Mouse (Mus musculus) layer of hippocampus, adult 9-10 months (tissue): ENCODE measurements around the gene Fbxo36.

Experiments
- DNase-seq: peaks from one replicate; pipeline ENCODE4 v3.0.0; 2022; ENCODE audit warnings: low spot score

Fbxo36 gene

DNA sequence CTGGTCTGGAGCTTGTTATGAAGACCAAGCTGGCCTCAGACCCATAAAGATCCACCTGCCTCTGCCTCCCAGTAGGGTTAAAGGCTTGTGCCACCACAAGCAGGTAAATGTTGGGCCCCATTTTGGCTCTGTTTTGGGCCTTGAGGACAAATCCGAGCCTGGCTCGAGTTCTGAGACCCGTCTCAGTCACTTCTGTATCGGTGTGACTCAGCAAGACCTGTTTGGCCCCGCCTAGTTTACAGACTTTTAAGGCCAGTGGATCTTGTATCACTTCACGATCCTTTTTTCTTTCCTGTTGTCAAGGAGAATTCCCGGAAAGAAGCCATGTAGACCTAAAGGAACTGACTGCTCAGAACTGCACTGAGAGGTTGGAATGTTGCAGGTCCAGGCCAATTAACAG, 50.9 kb downstream of the Fbxo36 start:
- DNase-seq: no peak

DNA sequence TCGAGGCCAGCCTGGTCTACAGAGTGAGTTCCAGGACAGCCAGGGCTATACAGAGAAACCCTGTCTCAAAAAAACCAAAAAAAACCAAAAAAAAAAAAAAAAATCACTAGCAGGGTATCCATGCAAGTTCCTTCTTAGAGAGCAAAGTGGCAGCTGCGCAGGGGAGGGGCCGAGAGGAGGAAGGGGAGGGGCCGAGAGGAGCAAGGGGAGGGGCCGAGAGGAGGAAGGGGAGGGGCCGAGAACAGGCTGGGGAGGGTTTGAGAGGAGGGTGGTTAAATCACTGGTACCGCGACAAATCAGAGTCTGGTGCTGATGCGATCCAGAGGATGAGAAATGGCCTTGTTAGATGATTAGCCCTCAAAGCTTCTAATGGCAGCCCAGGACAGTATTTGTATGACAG, 52.1 kb downstream of the Fbxo36 start:
- DNase-seq: no peak

DNA sequence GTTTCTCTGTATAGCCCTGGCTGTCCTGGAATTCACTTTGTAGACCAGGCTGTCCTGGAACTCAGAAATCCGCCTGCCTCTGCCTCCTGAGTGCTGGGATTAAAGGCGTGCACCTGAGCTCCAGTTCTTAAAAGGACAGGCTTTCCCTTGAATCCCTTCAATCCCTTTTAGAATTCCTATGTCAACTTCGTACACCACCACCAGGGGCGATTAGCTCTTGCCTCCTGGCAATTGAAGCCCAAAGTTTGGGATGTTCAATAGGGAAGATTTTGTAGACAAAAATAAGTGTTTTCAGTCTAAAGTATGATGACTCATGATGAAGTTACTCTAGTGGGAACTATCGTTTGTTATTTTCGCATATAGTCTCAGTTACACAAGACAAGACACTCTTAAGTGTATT, 57.7 kb downstream of the Fbxo36 start:
- no peak for DNase-seq

DNA sequence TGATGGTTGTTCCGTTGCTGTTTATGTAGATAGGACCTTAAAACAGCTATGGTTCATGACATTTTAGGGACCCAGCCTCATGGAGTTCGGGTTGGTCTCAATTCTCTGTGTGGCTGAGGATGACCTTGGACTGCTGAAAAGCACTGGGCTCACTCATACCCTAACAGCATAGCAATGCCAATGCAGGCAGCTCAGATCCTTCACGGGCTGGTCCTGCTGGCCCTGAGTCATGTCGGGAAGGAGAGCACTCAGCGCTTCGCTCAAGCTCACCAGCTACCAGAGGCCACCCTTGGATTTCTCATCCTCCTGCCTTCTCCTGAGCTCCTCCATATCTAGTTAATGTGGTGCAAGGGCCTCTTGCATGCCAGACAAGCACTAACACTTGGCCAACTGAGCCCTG, 59.5 kb downstream of the Fbxo36 start:
- DNase-seq: no peak

DNA sequence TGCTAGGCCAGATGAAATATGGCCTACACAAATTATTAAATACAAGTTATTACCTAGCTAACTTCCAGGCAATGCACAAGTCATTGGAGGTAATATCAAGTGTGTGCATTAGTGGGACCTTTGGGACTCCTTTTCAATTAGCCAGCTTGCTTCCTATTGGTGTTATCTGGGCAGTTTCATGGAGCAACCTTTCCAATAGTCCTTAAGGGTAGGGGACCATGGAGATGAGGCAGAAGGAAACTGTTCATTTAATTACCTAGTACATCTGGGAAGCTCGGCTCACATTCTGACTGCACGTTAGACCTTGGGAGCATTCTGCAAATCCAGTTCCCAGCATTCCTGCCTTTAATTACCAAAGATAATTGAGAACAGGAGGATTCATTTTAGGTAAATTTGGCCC, 64.8 kb downstream of the Fbxo36 start:
- DNase-seq: no peak

DNA sequence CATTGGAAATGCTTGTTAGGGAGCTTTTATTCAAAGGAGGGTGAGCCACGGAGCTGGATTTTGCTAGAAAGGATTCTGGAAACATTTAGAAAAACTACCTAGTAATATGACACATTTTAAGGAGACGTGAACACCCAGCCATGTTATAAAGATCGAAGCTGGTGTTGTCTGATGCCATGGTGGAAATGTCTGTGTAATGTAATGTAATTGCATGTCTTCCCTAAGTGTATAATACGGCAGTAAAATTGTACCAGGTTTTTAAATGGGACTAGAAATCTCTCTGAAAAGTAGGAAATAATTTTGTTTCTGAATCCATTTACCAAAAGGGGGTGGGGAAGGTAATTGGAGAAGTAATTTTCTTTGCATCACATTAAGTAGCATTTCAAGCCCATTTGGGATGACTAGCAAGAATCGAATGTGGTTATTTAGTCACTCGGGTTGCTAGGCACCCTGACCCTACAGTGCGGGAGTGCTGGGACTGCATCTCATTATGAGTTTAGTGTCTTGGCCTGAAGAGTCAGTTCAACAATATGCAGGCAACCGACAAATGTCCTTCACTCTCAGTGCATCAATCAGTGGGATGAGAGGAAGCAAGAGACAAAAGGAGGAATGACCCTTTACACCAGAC, 70.7 kb downstream of the Fbxo36 start:
- DNase-seq: no peak

DNA sequence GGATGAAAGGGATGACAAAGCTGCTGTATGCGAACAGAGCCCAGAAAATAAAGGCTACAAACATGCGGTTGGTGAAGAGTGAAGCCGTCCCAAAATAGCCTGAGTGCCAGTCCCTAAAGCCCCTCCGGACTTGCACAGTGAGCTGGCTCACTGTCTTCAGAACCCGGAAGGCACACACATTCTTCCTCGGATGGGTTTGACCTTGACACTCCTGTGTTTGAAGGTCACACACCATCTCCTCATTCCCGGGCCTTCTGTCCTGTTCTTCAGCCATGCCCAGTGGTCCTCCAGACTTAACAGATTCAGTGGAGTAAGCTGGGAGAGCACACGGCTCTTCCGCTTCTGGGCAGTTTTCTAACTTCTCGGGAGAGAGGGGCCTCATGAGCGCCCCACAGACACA, 72.9 kb downstream of the Fbxo36 start:
- no peak for DNase-seq

DNA sequence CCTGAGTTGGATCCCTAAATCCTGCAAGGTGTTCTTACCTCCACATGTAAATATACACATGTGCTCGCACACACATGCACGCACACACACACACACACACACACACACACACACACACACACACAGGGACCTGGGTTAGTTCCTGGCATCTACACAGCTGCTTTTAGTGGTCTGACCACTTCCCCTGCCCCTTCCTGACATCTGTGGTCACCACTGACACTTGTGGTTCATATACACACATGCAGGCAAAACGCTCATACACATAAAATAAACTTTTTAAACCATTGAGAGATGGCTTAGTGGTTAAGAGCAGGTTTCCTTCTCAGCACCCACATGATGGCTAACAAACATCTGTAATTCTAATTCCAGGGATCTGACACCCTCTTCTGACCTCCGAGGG, 75.4 kb downstream of the Fbxo36 start:
- DNase-seq: no peak

DNA sequence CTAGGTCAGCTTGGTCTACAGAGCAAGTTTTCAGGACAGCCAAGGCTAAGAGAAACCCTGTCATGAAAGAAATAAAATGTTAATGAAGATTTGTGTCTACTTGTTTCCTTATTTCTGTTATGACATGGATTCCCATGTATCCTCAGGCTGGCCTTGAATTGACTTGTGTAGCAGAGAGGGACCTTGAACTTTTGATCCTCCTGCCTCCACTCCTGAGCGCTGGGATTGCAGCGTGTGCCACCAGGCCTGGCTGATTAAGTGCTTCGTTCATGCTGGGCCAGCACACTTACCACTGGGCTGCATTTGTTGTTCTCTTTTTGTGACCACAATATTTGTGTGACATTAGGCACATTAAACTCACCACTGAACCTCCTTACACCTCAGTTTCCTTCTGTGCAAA, 79.2 kb downstream of the Fbxo36 start:
- DNase-seq: no peak

DNA sequence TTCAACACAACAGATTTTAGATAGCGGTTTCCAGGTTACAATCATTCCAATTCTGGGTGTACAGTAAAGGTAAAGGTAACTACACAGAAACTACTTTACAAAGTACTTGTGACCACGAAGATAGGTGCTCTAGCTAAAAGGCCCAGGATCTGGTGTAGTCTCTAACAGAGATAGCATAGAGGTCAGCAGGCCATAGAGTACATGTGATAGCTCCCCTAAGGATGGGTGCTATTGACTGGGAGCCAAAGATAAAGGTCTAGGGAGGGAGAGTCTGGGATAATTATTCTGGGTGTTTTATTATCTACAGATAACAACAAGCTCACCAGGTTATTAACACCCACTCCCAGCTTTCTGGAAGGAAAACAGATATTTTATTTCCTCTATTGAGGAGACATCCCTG, 83.8 kb downstream of the Fbxo36 start:
- DNase-seq: no peak

DNA sequence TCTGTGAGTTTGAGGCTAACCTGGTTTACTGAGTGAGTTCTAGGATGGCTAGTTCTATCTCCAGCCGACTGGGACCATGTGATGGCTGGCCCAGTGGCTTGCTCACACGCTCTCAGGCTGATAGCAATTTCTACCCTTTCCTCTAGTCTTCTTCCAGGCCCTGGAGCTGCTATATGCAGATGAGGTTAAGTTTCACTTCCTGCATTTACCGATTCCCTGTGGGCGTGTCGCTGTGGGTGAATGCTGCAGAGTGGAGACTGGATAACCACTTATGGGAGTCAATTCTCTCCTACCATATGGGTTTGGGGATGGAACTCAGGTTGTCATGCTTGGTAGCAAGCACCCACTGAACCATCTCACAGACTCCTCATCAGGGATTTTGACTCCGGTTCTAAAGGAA, 84.5 kb downstream of the Fbxo36 start:
- no peak for DNase-seq

DNA sequence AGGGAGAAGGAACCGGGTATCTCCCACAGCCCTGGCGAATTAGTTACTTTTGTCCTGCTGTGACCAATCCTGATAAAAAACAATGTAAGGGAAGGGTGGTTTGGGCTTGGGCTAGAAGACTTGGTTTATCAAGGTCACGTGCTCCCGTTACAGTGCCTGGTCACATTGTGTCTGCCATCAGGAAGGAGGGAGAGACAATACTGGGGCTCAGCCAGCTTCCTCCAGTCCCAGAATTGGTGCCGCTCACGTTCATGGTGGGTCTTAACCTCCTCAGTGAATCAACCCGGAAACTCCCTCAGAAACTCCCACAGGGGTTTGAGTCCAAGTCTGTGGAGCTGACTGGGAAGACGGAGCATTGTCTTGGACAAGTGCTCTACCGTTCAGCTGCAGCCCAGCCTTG, 86.0 kb downstream of the Fbxo36 start:
- no peak for DNase-seq

DNA sequence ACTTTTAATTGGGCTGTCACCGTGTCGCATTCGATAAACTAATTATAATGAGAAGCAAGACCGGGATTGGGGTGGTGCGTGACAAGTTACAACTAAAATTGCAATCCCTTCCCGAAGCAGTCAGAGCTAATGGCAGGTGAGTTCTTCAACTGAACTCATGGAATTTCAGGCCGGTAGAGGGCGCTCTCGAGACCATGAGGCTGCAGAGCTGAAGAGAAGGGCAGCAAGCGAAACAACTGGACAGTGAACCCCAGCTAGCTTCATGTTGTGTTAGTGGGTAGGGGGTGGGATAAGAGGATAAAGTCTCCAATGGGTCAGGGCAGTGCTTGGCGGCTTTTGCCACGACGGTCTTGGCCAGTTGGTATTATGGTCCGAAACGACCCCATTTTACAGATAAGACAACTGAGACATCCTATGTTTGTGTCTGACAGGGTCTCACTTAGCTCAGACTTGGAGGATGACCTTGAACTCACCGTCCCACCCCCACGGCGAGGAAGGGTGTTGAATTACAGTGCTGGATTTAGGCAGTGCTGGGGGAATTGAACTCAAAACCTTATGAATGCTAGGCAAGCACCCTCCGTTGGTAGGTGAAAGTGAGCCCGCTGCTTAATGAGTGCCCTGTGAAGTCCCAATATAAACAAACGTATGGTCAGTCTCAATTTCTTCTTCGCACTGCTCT, 94.0 kb downstream of the Fbxo36 start:
- peak; percentile 61 for DNase-seq

DNA sequence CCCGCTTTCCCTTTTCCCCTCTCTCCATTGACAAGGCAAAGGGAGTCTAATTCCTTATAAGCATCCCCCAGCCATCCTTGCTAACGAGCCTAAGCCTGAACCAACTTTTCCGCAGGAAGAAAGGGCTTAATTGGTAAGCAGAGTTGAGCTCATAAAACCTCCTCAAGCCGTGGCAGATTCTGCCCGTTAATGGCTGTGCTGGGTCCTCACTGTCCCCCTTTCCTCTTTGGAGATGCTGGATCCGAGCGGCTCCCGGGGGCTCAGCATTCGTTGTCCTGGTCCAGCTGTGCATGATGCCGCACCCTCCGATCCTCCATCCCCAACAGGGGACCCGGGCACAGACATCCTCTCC, 94.5 kb downstream of the Fbxo36 start:
- no peak for DNase-seq

DNA sequence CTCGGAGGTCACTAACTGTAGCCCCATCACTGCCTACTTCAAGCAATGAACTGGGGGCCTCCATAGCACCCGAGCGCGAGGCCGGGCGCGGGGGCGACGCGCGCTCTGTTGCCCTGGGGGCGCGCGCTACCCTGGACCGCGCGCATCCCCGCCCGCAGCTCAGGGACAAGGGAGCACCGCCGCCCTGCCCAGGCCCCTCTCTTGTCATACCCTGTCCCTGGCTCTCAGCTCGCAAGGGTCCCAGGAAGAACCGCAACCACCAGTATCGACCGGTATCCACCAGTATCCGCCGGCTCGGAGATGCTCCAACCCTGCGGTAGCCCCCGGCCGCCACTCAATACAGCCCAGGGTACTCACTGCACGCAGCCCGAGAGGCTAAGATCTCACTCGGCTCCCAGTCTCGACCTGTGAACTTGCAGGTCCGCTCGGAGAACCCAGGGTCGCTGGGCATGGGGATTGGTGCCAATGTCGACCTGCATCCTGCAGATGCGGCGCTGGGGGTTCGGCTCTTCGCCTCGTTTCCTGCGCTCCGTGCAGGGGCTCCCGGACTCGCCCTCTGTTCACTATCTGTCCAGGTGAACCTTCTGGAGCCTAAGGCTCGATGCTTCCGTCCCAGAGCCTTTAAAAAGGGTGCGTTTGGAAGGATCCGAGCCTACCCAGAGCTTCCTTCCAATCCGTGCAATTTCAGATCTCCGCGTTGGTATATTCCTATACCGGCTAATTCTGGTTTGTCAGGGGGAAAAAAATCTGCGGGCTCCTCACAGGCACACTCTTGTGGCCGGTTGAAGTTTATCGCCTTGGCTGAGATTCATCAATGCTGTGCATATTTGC, 95.1 kb downstream of the Fbxo36 start, which contains the start of gene Slc16a14:
Gene Slc16a14 (minus strand): TSS at position 632 of the 831 bp plus-strand sequence.
- DNase-seq: peak; percentile 13

DNA sequence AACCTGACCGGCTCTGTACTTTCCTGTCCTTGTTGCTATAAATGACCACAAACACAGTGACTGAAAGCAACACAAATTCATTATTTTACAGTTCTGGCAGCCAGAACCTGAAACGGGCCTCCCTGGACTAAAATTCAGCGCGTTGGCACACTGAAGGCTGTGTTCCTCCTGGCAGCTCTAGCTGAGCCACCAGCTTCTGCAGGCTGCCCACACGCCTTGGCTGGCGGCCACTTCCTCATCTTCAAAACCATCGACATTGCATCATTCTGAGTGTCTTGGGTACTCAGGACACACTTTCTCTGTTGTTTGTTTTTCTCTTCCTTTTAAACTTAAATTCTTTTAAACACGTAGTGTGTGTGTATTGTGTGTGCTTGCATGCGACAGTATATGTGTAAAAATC, 96.0 kb downstream of the Fbxo36 start:
- peak; percentile 55 for DNase-seq

DNA sequence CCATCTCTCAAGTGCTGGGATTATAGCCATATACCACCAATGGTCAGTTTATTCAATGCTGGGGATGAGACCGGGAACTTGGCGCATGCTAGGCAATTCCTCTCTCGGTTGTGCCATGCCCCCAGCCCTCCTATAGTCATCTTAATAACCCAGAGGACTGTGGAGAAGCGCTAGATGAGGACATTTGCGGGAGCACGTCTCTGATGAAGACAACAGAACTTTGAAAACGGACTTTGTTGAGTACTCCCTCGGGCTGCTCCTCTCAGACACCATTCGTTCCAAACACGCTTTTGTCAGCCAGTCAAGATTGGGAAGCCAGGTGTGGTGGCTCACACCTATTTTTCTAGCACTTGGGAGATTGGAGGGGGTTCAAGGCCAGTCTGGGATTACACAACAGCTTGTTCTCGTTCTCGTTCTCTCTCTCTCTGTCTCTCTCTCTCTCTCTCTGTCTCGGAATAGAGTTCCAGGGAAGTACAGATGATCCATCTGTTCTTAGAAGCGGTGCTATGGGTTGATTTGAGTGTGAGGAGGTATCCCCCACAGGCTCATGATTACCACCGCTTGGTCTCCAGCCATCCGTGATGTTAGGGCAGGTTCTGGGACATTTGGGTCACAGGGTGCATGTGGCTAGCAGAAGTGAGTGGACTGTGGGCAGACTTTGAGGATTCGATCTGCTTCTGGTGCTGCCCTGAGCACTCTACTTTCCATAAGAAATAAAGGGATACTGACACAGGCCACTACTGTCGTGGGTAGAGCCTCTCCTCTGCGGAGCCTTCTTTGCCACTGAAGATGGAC, 97.3 kb downstream of the Fbxo36 start:
- no peak for DNase-seq

DNA sequence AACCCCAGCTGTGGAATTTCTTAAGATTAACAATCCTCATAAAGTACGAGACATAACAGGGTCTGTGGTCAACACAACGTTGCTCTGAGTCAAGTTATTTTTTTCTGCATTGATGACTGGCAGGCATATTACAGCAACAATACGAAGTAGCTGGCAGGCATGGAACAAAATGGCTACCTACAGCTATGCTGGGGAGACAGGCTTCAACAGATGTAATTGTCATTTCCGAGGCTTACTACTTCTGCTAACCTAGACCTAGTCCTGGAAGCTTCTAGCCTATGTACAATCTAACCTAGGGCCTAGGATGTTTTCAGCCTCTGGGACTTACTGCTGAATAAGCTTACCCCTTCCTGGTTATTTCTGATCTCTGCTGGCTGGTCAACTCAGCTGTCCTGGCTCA, 99.8 kb downstream of the Fbxo36 start:
- no peak for DNase-seq

DNA sequence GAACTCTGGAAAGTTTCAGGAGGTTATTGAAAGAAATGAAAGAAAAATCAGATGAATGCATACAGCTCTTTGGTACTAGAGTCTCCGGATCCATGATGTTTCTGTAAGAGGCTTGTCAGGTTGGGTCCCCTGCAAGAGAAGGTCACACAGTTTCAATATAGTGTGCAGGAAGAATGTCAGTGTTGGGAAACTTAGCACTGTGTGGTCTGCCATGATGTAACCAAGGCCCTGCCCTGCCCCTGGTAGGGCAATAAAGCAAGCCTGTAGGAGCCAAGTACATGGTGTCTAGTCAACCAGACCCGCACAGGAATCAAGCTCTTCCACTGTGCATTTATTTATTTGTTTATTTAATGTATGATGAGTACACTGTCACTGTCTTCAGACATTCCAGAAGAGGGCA, 100.7 kb downstream of the Fbxo36 start:
- DNase-seq: no peak

DNA sequence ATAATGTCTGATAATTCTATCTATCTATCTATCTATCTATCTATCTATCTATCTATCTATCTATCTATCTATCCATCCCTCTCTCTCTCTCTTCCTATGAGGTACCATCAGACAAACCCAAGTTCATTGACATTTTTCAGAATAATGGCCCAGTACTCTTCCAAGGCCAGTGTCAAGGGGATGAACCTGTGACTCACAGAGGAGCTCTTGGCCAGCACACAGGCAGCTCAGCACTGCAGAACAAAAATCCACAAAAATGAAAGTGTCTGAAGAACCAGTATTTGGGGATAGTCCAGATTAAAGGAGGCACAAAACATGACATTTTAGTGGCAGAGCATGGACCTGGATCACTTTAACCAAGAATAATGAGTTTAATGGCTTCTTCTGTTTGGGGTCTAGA, 103.0 kb downstream of the Fbxo36 start:
- no peak for DNase-seq

DNA sequence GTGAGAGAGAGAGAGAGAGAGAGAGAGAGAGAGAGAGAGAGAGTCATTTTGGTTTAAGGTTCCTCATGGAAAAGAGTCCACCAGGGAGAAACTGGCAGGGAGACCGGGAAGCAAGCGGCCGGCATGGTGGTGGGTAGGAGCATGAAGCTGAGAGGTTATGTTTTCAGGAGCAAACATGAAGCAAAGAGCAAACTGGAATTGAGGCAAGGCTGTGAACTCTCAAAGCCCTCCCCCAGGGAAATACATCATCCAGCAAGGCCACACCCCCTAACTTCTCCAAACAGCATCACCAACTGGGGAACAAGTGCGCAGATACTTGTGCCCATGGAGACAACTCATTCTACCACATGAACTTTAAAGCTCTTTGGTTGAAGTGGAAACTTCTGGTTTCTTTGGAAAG, 103.9 kb downstream of the Fbxo36 start:
- DNase-seq: no peak

DNA sequence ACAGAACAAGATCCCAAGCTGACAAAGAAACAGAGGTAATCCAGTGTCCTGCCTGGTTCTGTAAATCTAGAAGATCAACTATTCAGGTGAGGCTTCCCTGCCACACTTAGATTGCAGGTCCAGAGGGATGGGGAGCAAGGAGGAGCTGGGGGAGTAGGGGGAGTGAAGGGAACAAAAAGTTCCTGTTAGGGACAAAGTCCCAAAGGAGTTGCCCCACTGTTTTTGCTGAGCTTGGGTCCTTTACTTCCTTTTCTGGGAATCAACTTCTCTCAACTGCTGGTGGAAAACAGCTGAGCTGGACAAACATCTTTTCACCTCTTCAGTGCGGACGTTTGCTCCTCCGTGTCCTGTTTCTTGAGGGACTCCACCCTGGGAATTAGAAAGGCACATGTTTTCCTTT, 106.3 kb downstream of the Fbxo36 start:
- no peak for DNase-seq

DNA sequence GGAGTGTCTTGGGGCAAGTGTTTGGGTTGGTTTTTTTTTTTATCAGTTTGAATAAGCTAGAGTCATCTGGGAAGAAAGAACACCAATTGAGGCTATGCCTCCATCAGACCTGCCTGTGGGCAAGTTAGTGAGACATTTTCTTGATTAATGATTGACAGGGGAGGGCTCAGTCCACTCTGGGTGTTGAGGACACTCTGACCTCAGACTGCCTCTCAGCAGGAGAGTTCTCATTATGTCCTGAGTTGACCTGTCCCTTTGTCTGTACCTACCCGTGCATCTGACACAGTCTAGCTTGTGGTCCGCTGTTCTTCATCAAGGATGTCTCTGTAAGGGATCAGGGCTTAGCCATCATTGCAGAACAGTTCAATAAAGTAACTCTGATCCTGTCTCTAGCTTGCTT, 107.7 kb downstream of the Fbxo36 start:
- DNase-seq: no peak
